Mouse (Mus musculus): Measurements from ENCODE around the gene Nt5dc2.

GRCm38 (mm10) chr14:31112187-31112586 is 18.7 kb upstream of the Nt5dc2 start:
- TF ChIP-seq CTCF (IDR thresholded peaks at IDR 0.05; ENCODE audit: control insufficient read depth, insufficient read depth, low read length) (no peak), POLR2A (IDR thresholded peaks at IDR 0.05; ENCODE audit: borderline replicate concordance, control insufficient read depth, low read depth, low read length) (no peak)
